Mouse (Mus musculus): ENCODE measurements around the gene Sbno1. TPM values are rescaled to one million over a fixed set of nuclear protein-coding genes. Genes with fewer than 3 reads are reported as not detected.

The Sbno1 gene
- polyA plus RNA-seq (2014; fragmentation: Nextera tagmentation; extraction: Ambion mirVana), result 85.6 and 88.6 TPM in 2 replicates

GRCm38 (mm10) chr5:124425412-124426259, at the start of gene Sbno1:
TSS of gene Sbno1 (minus strand) at chr5:124426001.
- peak; percentile 4; the same call in 1 of the 2 replicates for TF ChIP-seq CTCF (IDR thresholded peaks at IDR 0.05; ENCODE audit: low read depth)
- ATAC-seq (ENCODE audit: insufficient read depth) (peak; percentile 92), DNase-seq (peak; percentile 96)
- Histone ChIP-seq H3K9me3 (ENCODE audit: low read depth, low read length) (no peaks in the 10 kb centered on the region), H3K9ac (peak within 1 kb of the TSS; percentile 87), H3K4me1 (ENCODE audit: insufficient read depth) (no peaks in the 10 kb centered on the region), H3K4me2 (peak within 1 kb of the TSS; percentile 90), H3K27ac (ENCODE audit: low read depth) (peak within 1 kb of the TSS; percentile 84), H3K36me3 (ENCODE audit: insufficient read depth) (peaks cover 6% of the 10 kb centered on the region; the same call in 1 of the 2 replicates), H3K27me3 (ENCODE audit: insufficient read depth, low read length) (no peaks in the 10 kb centered on the region), H3K4me3 (ENCODE audit: low read depth, low read length) (peak within 1 kb of the TSS; percentile 99)
- under 1% methylated on average over 60 of the region's 81 CpGs for WGBS

- Histone ChIP-seq H3K4me3 (ENCODE audit: low read depth, low read length) (no peak overlapping the region), H3K9ac (no peak overlapping the region), H3K27me3 (ENCODE audit: insufficient read depth, low read length) (no peaks in the 10 kb centered on the region), H3K27ac (ENCODE audit: low read depth) (no peak overlapping the region), H3K36me3 (ENCODE audit: insufficient read depth) (peaks cover 7% of the 10 kb centered on the region; the same call in 1 of the 2 replicates), H3K4me1 (ENCODE audit: insufficient read depth) (no peaks in the 10 kb centered on the region), H3K9me3 (ENCODE audit: low read depth, low read length) (no peaks in the 10 kb centered on the region), H3K4me2 (no peak overlapping the region)
- no peak for DNase-seq
- 76% methylated on average over 6 of the region's 6 CpGs for WGBS
- no peak for ATAC-seq (ENCODE audit: insufficient read depth)
- TF ChIP-seq CTCF (IDR thresholded peaks at IDR 0.05; ENCODE audit: low read depth), result no peak
Measured at GRCm38 (mm10) chr5:124470591-124471171, 44.9 kb upstream of the Sbno1 start.

- Histone ChIP-seq H3K36me3 (ENCODE audit: insufficient read depth) (peaks cover 7% of the 10 kb centered on the region; the same call in 1 of the 2 replicates), H3K9ac (no peak overlapping the region), H3K4me1 (ENCODE audit: insufficient read depth) (no peaks in the 10 kb centered on the region), H3K4me2 (no peak overlapping the region), H3K4me3 (ENCODE audit: low read depth, low read length) (no peak overlapping the region), H3K27ac (ENCODE audit: low read depth) (no peak overlapping the region), H3K9me3 (ENCODE audit: low read depth, low read length) (no peaks in the 10 kb centered on the region), H3K27me3 (ENCODE audit: insufficient read depth, low read length) (no peaks in the 10 kb centered on the region)
- no peak for TF ChIP-seq CTCF (IDR thresholded peaks at IDR 0.05; ENCODE audit: low read depth)
- no peak for ATAC-seq (ENCODE audit: insufficient read depth)
- 89% methylated on average over 6 of the region's 6 CpGs for WGBS
- DNase-seq, result no peak
Measured at GRCm38 (mm10) chr5:124469486-124469885, 43.7 kb upstream of the Sbno1 start.

GRCm38 (mm10) chr5:124468365-124468764, 42.6 kb upstream of the Sbno1 start:
- DNase-seq (no peak), ATAC-seq (ENCODE audit: insufficient read depth) (no peak)
- H3K4me2 ChIP-seq, result no peak overlapping the region
- H3K27ac ChIP-seq (ENCODE audit: low read depth), result no peak overlapping the region
- peaks cover 11% of the 10 kb centered on the region for H3K36me3 ChIP-seq (ENCODE audit: insufficient read depth)
- no peak overlapping the region for H3K9ac ChIP-seq
- 92% methylated on average over 7 of the region's 7 CpGs for WGBS
- no peak overlapping the region for H3K4me3 ChIP-seq (ENCODE audit: low read depth, low read length)
- no peaks in the 10 kb centered on the region for H3K9me3 ChIP-seq (ENCODE audit: low read depth, low read length)
- no peak for TF ChIP-seq CTCF (IDR thresholded peaks at IDR 0.05; ENCODE audit: low read depth)
- no peaks in the 10 kb centered on the region for H3K27me3 ChIP-seq (ENCODE audit: insufficient read depth, low read length)
- H3K4me1 ChIP-seq (ENCODE audit: insufficient read depth), result no peaks in the 10 kb centered on the region

GRCm38 (mm10) chr5:124467766-124468165, 42.0 kb upstream of the Sbno1 start:
- Histone ChIP-seq H3K27me3 (ENCODE audit: insufficient read depth, low read length) (no peaks in the 10 kb centered on the region), H3K36me3 (ENCODE audit: insufficient read depth) (peaks cover 17% of the 10 kb centered on the region), H3K4me1 (ENCODE audit: insufficient read depth) (no peaks in the 10 kb centered on the region), H3K27ac (ENCODE audit: low read depth) (no peak overlapping the region), H3K9me3 (ENCODE audit: low read depth, low read length) (no peaks in the 10 kb centered on the region), H3K9ac (no peak overlapping the region), H3K4me3 (ENCODE audit: low read depth, low read length) (no peak overlapping the region), H3K4me2 (no peak overlapping the region)
- WGBS, result 85% methylated on average over 1 of the region's 1 CpGs
- no peak for TF ChIP-seq CTCF (IDR thresholded peaks at IDR 0.05; ENCODE audit: low read depth)
- DNase-seq (no peak), ATAC-seq (ENCODE audit: insufficient read depth) (no peak)

GRCm38 (mm10) chr5:124464905-124465304, 39.1 kb upstream of the Sbno1 start:
- H3K27me3 ChIP-seq (ENCODE audit: insufficient read depth, low read length), result no peaks in the 10 kb centered on the region
- H3K4me1 ChIP-seq (ENCODE audit: insufficient read depth), result no peaks in the 10 kb centered on the region
- no peak overlapping the region for H3K27ac ChIP-seq (ENCODE audit: low read depth)
- no peaks in the 10 kb centered on the region for H3K9me3 ChIP-seq (ENCODE audit: low read depth, low read length)
- no peak for TF ChIP-seq CTCF (IDR thresholded peaks at IDR 0.05; ENCODE audit: low read depth)
- H3K9ac ChIP-seq, result no peak overlapping the region
- no peak for ATAC-seq (ENCODE audit: insufficient read depth)
- H3K4me2 ChIP-seq, result no peak overlapping the region
- DNase-seq, result no peak
- H3K4me3 ChIP-seq (ENCODE audit: low read depth, low read length), result no peak overlapping the region
- H3K36me3 ChIP-seq (ENCODE audit: insufficient read depth), result peaks cover 44% of the 10 kb centered on the region

- peaks cover 54% of the 10 kb centered on the region for H3K36me3 ChIP-seq (ENCODE audit: insufficient read depth)
- no peak for TF ChIP-seq CTCF (IDR thresholded peaks at IDR 0.05; ENCODE audit: low read depth)
- DNase-seq (no peak), ATAC-seq (ENCODE audit: insufficient read depth) (no peak)
- WGBS, result 82% methylated on average over 5 of the region's 5 CpGs
- H3K4me3 ChIP-seq (ENCODE audit: low read depth, low read length), result no peak overlapping the region
- no peak overlapping the region for H3K27ac ChIP-seq (ENCODE audit: low read depth)
- no peaks in the 10 kb centered on the region for H3K27me3 ChIP-seq (ENCODE audit: insufficient read depth, low read length)
- H3K9ac ChIP-seq, result no peak overlapping the region
- no peaks in the 10 kb centered on the region for H3K4me1 ChIP-seq (ENCODE audit: insufficient read depth)
- no peak overlapping the region for H3K4me2 ChIP-seq
- no peaks in the 10 kb centered on the region for H3K9me3 ChIP-seq (ENCODE audit: low read depth, low read length)
Measured at GRCm38 (mm10) chr5:124463462-124463861, 37.7 kb upstream of the Sbno1 start.

Data from lung, embryonic 14.5 days (tissue).